Mouse (Mus musculus) adrenal gland, postnatal 14 days (tissue): ENCODE measurements around the gene Ckmt1. TPM values are rescaled to one million over a fixed set of nuclear protein-coding genes. Genes with fewer than 3 reads are reported as not detected.

ENCODE experiments used
- DNase-seq: peaks from one replicate; pipeline ENCODE4 v3.0.0; 2021; ENCODE audit warnings: mixed read lengths
- total RNA-seq: library from RNA; stranded (reverse); gene quantifications from 2 replicates; pipeline ENCODE4 v1.2.3, GENCODE M21; 2021

Gene Ckmt1
- total RNA-seq, 1 experiment from 2014 or later: 5.3 TPM

DNA sequence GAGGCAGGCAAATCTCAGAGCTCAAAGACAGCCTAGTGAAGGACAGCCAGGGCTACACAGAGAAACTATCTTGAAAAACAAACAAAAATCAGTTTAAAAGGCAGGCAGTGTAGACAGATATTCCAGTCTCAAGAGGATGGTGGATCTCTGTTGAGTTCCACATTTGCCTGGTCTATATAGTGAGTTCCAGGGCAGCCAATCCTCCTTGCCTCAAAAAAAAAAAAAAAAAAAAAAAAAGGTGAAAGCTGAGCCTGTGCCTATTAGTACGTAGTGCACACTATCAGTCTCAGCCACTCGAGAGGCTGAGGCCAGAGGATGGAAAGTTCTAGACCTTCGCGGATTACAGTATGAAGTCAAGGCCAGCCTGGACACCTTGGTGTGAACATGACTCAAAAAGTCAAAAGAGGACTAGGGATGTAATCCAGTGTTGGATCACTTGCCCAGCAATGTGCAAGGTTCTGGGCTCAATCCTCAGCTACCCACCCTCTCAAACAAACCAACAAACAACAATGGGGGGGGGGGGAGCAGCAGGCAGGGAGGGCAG, 55.4 kb downstream of the Ckmt1 start:
- DNase-seq: peak; percentile 64

Other genes with a start within 250 kb of the Ckmt1 start
- gene Tgm7, start 247.9 kb upstream of the Ckmt1 start, total RNA-seq: not detected in 2 replicates
- gene Adal, start 217.3 kb upstream of the Ckmt1 start, total RNA-seq: 17.1 and 20.1 TPM in 2 replicates
- 10.1 and 11.5 TPM in 2 replicates for gene Lcmt2, start 217.1 kb upstream of the Ckmt1 start, total RNA-seq
- gene Tubgcp4, start 187.1 kb upstream of the Ckmt1 start, total RNA-seq: 31.3 and 34.7 TPM in 2 replicates
- gene Zscan29, start 186.6 kb upstream of the Ckmt1 start, total RNA-seq: 15.7 and 17.5 TPM in 2 replicates
- 58.6 and 59.9 TPM in 2 replicates for gene Trp53bp1, start 86.3 kb upstream of the Ckmt1 start, total RNA-seq
- gene Map1a, start 68.1 kb upstream of the Ckmt1 start, total RNA-seq: 5.1 and 12.0 TPM in 2 replicates
- 51.8 and 51.9 TPM in 2 replicates for gene Ppip5k1, start 2.3 kb upstream of the Ckmt1 start, total RNA-seq
- gene Strc, start 29.5 kb downstream of the Ckmt1 start, total RNA-seq: not detected in 2 replicates
- gene Pdia3, start 56.1 kb downstream of the Ckmt1 start, total RNA-seq: 306 and 320 TPM in 2 replicates
- gene Catsper2, start 56.1 kb downstream of the Ckmt1 start, total RNA-seq: 3.5 and 3.6 TPM in 2 replicates
- 0.26 and 0.94 TPM in 2 replicates for gene Ell3, start 86.6 kb downstream of the Ckmt1 start, total RNA-seq
- 386 and 388 TPM in 2 replicates for gene Serf2, start 91.5 kb downstream of the Ckmt1 start, total RNA-seq
- 41.8 and 48.5 TPM in 2 replicates for gene Hypk, start 95.6 kb downstream of the Ckmt1 start, total RNA-seq
- 0.53 TPM in 1 of 2 replicates, not detected in the other for gene Serinc4, start 99.1 kb downstream of the Ckmt1 start, total RNA-seq
- gene Mfap1b, start 116.4 kb downstream of the Ckmt1 start, total RNA-seq: 32.0 and 32.1 TPM in 2 replicates
- 28.2 and 29.6 TPM in 2 replicates for gene Mfap1a, start 149.0 kb downstream of the Ckmt1 start, total RNA-seq
- gene Wdr76, start 149.0 kb downstream of the Ckmt1 start, total RNA-seq: 7.4 and 7.6 TPM in 2 replicates